Mouse (Mus musculus) heart, embryonic 11.5 days (tissue): ENCODE data around the gene Mettl13. TPM values are rescaled to one million over a fixed set of nuclear protein-coding genes. Genes with fewer than 3 reads are reported as not detected.

Source experiments
- ATAC-seq: fragments of 200-750 bp; cut with Nextera tagmentation; replicated peaks from 2 replicates; pipeline ENCODE4 v1.8.0; 2017; ENCODE audit warnings: moderate library complexity; ENCODE audit not compliant: insufficient number of reproducible peaks, low FRiP score, low TSS enrichment
- H3K27ac ChIP-seq: fragments of 300-500 bp; sonication (generic); 2 replicates; pipeline ENCODE4 v1.5.1; 2014; ENCODE audit warnings: mild to moderate bottlenecking, low read depth, low read length
- H3K27me3 ChIP-seq: fragments of 300-500 bp; sonication (generic); 2 replicates; pipeline ENCODE4 v1.6.1; 2014; ENCODE audit warnings: mild to moderate bottlenecking, low read length, mixed read lengths; ENCODE audit not compliant: control insufficient read depth, insufficient read depth
- H3K36me3 ChIP-seq: fragments of 300-500 bp; sonication (generic); 2 replicates; pipeline ENCODE4 v1.6.1; 2014; ENCODE audit warnings: mild to moderate bottlenecking, low read length, moderate library complexity, mixed read lengths; ENCODE audit not compliant: control insufficient read depth, insufficient read depth
- H3K4me1 ChIP-seq: fragments of 300-500 bp; sonication (generic); 2 replicates; pipeline ENCODE4 v1.6.1; 2014; ENCODE audit warnings: low read length; ENCODE audit not compliant: control insufficient read depth, insufficient read depth
- H3K4me2 ChIP-seq: fragments of 300-500 bp; sonication (generic); 2 replicates; pipeline ENCODE4 v1.6.1; 2014; ENCODE audit warnings: mild to moderate bottlenecking, moderate library complexity
- H3K4me3 ChIP-seq: fragments of 300-500 bp; sonication (generic); 2 replicates; pipeline ENCODE4 v1.5.1; 2014; ENCODE audit warnings: low read depth, low read length
- H3K9ac ChIP-seq: fragments of 300-500 bp; sonication (generic); 2 replicates; pipeline ENCODE4 v1.6.1; 2014; ENCODE audit warnings: mild to moderate bottlenecking, low read depth, low read length, moderate library complexity
- H3K9me3 ChIP-seq: fragments of 300-500 bp; sonication (generic); replicated peaks from 2 replicates; pipeline ENCODE4 v1.6.1; 2016; ENCODE audit warnings: low read length; ENCODE audit not compliant: control insufficient read depth
- WGBS: fragments of 180-500 bp; shearing (Covaris S2); extraction: QIAGEN DNeasy Blood & Tissue Kit; methylation state at CpG from one replicate; pipeline ENCODE4 v1.1.7; 2014; ENCODE audit not compliant: insufficient replicate concordance; 5-methylcytosine and 5-hydroxymethylcytosine counted together
- polyA plus RNA-seq: library from polyadenylated mRNA; unstranded; fragments of >200 nt; fragmentation: Nextera tagmentation; extraction: Ambion mirVana; gene quantifications from 2 replicates; pipeline ENCODE4 v1.2.1, GENCODE M21; 2014

Mettl13 gene
- polyA plus RNA-seq, 1 experiment from 2014 or later, result 8.1 TPM

DNA sequence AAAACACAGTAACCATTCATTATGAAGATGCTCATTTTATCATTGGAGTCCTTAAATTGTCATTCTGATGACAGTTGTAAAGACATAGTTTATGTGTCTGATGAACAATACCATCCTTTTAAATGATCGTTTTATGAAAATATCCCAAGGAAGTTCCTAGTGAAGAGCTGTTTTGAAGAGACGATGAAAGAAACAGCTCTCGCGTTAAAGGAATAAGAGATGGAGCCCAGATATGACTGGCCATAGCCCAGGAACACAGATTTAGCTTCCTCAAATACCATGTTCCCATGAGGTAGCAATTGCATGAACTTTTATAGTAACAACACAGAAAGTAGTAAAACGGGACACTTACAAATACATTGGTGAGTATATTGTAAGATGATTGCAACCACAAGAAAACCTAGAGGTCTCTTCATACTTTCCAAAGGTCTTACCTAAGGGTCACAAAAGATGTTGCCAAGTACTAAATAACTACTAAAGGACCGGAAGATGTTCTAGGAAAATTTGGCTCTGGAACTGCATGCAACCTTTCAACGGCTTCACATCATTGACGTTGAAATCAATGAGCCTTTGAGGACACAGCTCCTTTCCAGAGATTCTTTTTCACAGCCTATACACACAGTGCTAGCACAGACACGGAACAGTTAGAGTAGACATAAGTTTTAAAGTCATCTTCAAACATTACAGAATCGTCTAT is 714 bp upstream of the Mettl13 start:
- no peaks in the 10 kb centered on the region for H3K9me3 ChIP-seq
- H3K4me2 ChIP-seq, result peak overlapping the region; percentile 99
- ATAC-seq, result no peak
- H3K27me3 ChIP-seq, result no peaks in the 10 kb centered on the region
- peak overlapping the region; percentile 65 for H3K9ac ChIP-seq
- peak overlapping the region; percentile 65; the same call in 1 of the 2 replicates for H3K27ac ChIP-seq
- 63% methylated on average over 10 of the region's 10 CpGs for WGBS
- peaks cover 9% of the 10 kb centered on the region for H3K4me1 ChIP-seq
- H3K4me3 ChIP-seq, result peak overlapping the region; percentile 77
- H3K36me3 ChIP-seq, result peaks cover 3% of the 10 kb centered on the region

DNA sequence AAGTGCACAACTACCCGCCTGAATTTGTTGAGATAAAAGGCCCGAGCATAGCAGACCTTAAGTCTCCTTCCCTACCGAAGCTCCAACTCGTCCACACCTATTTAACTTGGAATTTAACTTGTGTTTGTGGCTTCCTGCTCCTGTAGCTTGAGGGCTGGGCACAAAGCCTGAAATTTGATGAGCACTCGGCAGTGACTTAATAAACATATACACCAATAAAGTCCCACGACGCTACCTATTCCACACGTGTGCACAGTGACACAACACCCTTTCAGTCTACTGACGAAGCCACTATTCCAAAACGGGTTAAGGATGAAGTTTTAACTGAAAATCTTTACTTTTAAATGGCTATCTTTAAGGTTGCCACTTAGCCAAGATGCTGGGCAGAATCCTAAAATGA is 744 bp downstream of the Mettl13 start:
- H3K9me3 ChIP-seq, result no peaks in the 10 kb centered on the region
- peak overlapping the region; percentile 99 for H3K4me2 ChIP-seq
- 13% methylated on average over 10 of the region's 10 CpGs for WGBS
- no peaks in the 10 kb centered on the region for H3K27me3 ChIP-seq
- 0 out of 2 replicates have a peak overlapping the region, but pooled peaks have one; percentile 50 for H3K27ac ChIP-seq
- H3K9ac ChIP-seq, result peak overlapping the region; percentile 79
- H3K36me3 ChIP-seq, result peaks cover 12% of the 10 kb centered on the region
- H3K4me1 ChIP-seq, result peaks cover 9% of the 10 kb centered on the region
- peak overlapping the region; percentile 77 for H3K4me3 ChIP-seq
- no peak for ATAC-seq

- Histone ChIP-seq H3K36me3 (peaks cover 32% of the 10 kb centered on the region), H3K27me3 (no peaks in the 10 kb centered on the region), H3K4me3 (no peak overlapping the region), H3K4me1 (peaks cover 9% of the 10 kb centered on the region), H3K9ac (no peak overlapping the region), H3K27ac (no peak overlapping the region), H3K9me3 (no peaks in the 10 kb centered on the region), H3K4me2 (no peak overlapping the region)
- ATAC-seq, result no peak
- WGBS, result 80% methylated on average over 1 of the region's 1 CpGs
These were observed 5.1 kb downstream of the Mettl13 start for GRCm38 (mm10) chr1:162543231-162543630.

GRCm38 (mm10) chr1:162533766-162534560 is 14.4 kb downstream of the Mettl13 start:
- H3K27ac ChIP-seq, result no peak overlapping the region
- no peak overlapping the region for H3K4me2 ChIP-seq
- no peaks in the 10 kb centered on the region; the same call in 1 of the 2 replicates for H3K9me3 ChIP-seq
- no peak for ATAC-seq
- no peak overlapping the region for H3K4me3 ChIP-seq
- 92% methylated on average over 14 of the region's 14 CpGs for WGBS
- no peak overlapping the region for H3K9ac ChIP-seq
- H3K36me3 ChIP-seq, result peaks cover 12% of the 10 kb centered on the region
- no peaks in the 10 kb centered on the region for H3K4me1 ChIP-seq
- no peaks in the 10 kb centered on the region for H3K27me3 ChIP-seq

- H3K9me3 ChIP-seq, result no peaks in the 10 kb centered on the region; the same call in 1 of the 2 replicates
- H3K27ac ChIP-seq, result no peak overlapping the region
- no peak overlapping the region for H3K4me2 ChIP-seq
- peaks cover 8% of the 10 kb centered on the region for H3K36me3 ChIP-seq
- no peak overlapping the region for H3K4me3 ChIP-seq
- no peaks in the 10 kb centered on the region for H3K27me3 ChIP-seq
- H3K4me1 ChIP-seq, result no peaks in the 10 kb centered on the region
- 71% methylated on average over 4 of the region's 4 CpGs for WGBS
- H3K9ac ChIP-seq, result no peak overlapping the region
- no peak for ATAC-seq
These were observed 16.0 kb downstream of the Mettl13 start for GRCm38 (mm10) chr1:162532330-162532729.

DNA sequence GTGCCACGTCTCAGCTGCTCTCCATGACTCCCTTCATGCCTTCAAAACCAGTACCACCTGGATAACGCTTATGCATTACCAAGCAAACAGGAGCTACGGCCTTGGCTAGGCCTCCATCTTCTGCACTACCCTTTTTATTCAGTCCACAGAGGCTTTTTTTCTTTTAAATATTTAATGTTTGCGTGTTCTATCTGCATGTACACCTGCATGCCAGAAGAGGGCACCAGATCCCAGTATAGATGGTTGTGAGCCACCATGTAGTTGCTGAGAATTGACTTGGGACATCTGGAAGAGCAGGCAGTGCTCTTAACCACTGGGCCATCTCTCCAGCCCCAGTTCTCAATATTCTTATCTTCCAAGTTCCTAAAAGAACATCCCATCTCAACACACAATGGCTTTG is 16.8 kb downstream of the Mettl13 start:
- Histone ChIP-seq H3K4me3 (no peak overlapping the region), H3K27me3 (no peaks in the 10 kb centered on the region), H3K36me3 (peaks cover 8% of the 10 kb centered on the region), H3K27ac (no peak overlapping the region), H3K9ac (no peak overlapping the region), H3K4me2 (no peak overlapping the region), H3K4me1 (no peaks in the 10 kb centered on the region), H3K9me3 (no peaks in the 10 kb centered on the region; the same call in 1 of the 2 replicates)
- 65% methylated on average over 4 of the region's 4 CpGs for WGBS
- ATAC-seq, result no peak

DNA sequence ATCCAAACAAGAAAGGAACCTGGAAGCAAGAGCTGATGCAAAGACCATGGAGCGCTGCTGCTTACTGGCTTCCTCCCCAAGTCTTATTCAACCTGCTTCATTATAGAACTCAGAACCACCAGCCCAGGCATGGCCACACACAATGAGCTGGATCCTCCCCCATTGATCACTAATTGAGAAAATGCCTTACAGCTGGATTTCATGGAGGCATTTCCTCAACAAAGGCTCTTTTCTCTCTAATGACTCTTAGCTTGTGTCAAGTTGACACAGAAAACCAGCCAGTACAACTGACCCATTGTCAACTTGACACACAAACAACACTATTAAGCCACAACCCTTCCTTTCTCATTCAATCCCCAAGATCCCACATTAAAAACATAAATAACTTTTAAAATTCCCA is 17.7 kb downstream of the Mettl13 start:
- no peak overlapping the region for H3K4me2 ChIP-seq
- H3K27ac ChIP-seq, result no peak overlapping the region
- 89% methylated on average over 1 of the region's 1 CpGs for WGBS
- H3K36me3 ChIP-seq, result peaks cover 8% of the 10 kb centered on the region
- no peaks in the 10 kb centered on the region for H3K27me3 ChIP-seq
- no peaks in the 10 kb centered on the region for H3K4me1 ChIP-seq
- ATAC-seq, result no peak
- no peaks in the 10 kb centered on the region; the same call in 1 of the 2 replicates for H3K9me3 ChIP-seq
- no peak overlapping the region for H3K9ac ChIP-seq
- H3K4me3 ChIP-seq, result no peak overlapping the region

DNA sequence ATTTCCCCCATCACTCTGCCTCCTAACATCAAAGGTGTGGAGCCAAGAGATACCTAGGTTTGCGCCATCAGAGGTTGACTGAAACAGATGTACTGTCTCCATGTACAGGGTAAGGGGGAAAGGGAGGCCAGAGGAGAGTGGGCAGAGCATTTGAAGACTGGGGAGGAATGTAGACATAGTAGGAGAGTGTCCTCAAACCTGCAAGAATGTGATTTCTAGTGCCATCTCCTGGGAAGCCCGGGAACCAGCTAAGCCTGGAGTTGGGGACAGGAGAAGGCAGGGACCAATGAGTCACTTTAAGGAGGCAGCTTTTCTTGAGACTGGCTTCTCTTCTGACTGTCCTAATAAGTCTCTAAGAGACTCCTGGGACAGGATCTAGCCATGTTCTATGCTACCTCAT is 18.7 kb downstream of the Mettl13 start:
- Histone ChIP-seq H3K4me1 (no peaks in the 10 kb centered on the region), H3K4me2 (no peak overlapping the region), H3K27ac (no peak overlapping the region), H3K9ac (no peak overlapping the region), H3K27me3 (no peaks in the 10 kb centered on the region), H3K9me3 (no peaks in the 10 kb centered on the region; the same call in 1 of the 2 replicates), H3K4me3 (no peak overlapping the region), H3K36me3 (peaks cover 6% of the 10 kb centered on the region; the same call in 1 of the 2 replicates)
- ATAC-seq, result no peak
- 71% methylated on average over 2 of the region's 2 CpGs for WGBS
